Mouse (Mus musculus): ENCODE data around the gene Zfp800. TPM values are rescaled to one million over a fixed set of nuclear protein-coding genes. Genes with fewer than 3 reads are reported as not detected.

The Zfp800 gene
- total and polyA plus RNA-seq, 3 experiments, result 41.6 to 71.9 (median 43.2) TPM

GRCm38 (mm10) chr6:28215268-28215954 is 182.4 kb downstream of the Zfp800 start:
- peak overlapping the region; percentile 19 for H3K27ac ChIP-seq (ENCODE audit: control insufficient read depth, low read depth, low read length)
- no peaks in the 10 kb centered on the region for H3K27me3 ChIP-seq (ENCODE audit: control insufficient read depth in 1 of 2, insufficient read depth in 2 of 2, low read length in 2 of 2)
- H3K36me3 ChIP-seq (ENCODE audit: control insufficient read depth in 1 of 2, insufficient read depth in 2 of 2, low read length in 2 of 2), result peaks cover 0 to 11% of the 10 kb centered on the region in 2 experiments; a peak in 3 of 4 replicates
- peak overlapping the region; percentile 61 to 71 for H3K4me3 ChIP-seq (ENCODE audit: control insufficient read depth in 1 of 2, insufficient read depth in 1 of 2, low read depth in 2 of 2, low read length in 2 of 2)
- H3K9ac ChIP-seq (ENCODE audit: control insufficient read depth, low read depth, low read length, poor library complexity, severe bottlenecking), result peak overlapping the region; percentile 91
- no peaks in the 10 kb centered on the region for H3K9me3 ChIP-seq (replicated peaks; ENCODE audit: insufficient read depth, low read length)
- H3K79me2 ChIP-seq (ENCODE audit: control insufficient read depth, insufficient read depth, low read length, poor library complexity), result peaks cover 2% of the 10 kb centered on the region; the same call in 1 of the 2 replicates
- DNase-seq (ENCODE audit: low read depth, low spot score), result peak; percentile 69
- TF ChIP-seq ELF1 (IDR thresholded peaks at IDR 0.05; ENCODE audit: low read depth, low read length), result no peak
- no peak for TF ChIP-seq MAX (IDR thresholded peaks at IDR 0.05; ENCODE audit: low read length)
- TF ChIP-seq ZKSCAN1 (IDR thresholded peaks at IDR 0.05; ENCODE audit: low read depth, low read length), result no peak
- no peak for TF ChIP-seq UBTF (IDR thresholded peaks at IDR 0.05; ENCODE audit: borderline replicate concordance, insufficient read depth, low read depth, low read length)
- TF ChIP-seq HCFC1 (IDR thresholded peaks at IDR 0.05; ENCODE audit: low read depth, low read length), result no peak
- no peak for TF ChIP-seq E2F4 (IDR thresholded peaks at IDR 0.05; ENCODE audit: borderline replicate concordance, low read depth, low read length)
- TF ChIP-seq TBP (IDR thresholded peaks at IDR 0.05; ENCODE audit: low read depth, low read length), result no peak
- TF ChIP-seq TCF12 (IDR thresholded peaks at IDR 0.05; ENCODE audit: low read depth, low read length), result no peak
- TF ChIP-seq NELFE (IDR thresholded peaks at IDR 0.05; ENCODE audit: low read depth, low read length), result peak; percentile 41; the same call in 1 of the 2 replicates
- TF ChIP-seq GABPA (IDR thresholded peaks at IDR 0.05; ENCODE audit: low read depth, low read length), result no peak
- no peak for TF ChIP-seq TAL1 (IDR thresholded peaks at IDR 0.05; ENCODE audit: low read length)
- TF ChIP-seq POLR2A (IDR thresholded peaks at IDR 0.05; ENCODE audit: control insufficient read depth in 1 of 2, insufficient read depth in 1 of 2, low read depth in 1 of 2, low read length in 2 of 2, poor library complexity in 1 of 2), result peak in 1 of 2 experiments; percentile 69; a peak in 1 of 4 replicates
- no peak for TF ChIP-seq JUND (IDR thresholded peaks at IDR 0.05; ENCODE audit: low read depth, low read length)
- TF ChIP-seq MEF2A (IDR thresholded peaks at IDR 0.05; ENCODE audit: extremely low read depth, insufficient replicate concordance, low read depth, low read length, poor library complexity, severe bottlenecking), result no peak
- TF ChIP-seq RCOR1 (IDR thresholded peaks at IDR 0.05; ENCODE audit: low read depth, low read length), result no peak
- TF ChIP-seq ZNF384 (IDR thresholded peaks at IDR 0.05; ENCODE audit: low read depth, low read length), result no peak
- no peak for TF ChIP-seq USF2 (IDR thresholded peaks at IDR 0.05; ENCODE audit: borderline replicate concordance in 1 of 2, insufficient read depth in 1 of 2, low read depth in 1 of 2, low read length in 2 of 2)
- no peak for TF ChIP-seq POLR2AphosphoS5 (IDR thresholded peaks at IDR 0.05; ENCODE audit: borderline replicate concordance, low read depth, low read length)
- TF ChIP-seq SMC3 (IDR thresholded peaks at IDR 0.05; ENCODE audit: low read depth, low read length), result peak; percentile 17; the same call in 1 of the 2 replicates
- TF ChIP-seq USF1 (IDR thresholded peaks at IDR 0.05; ENCODE audit: low read depth, low read length), result no peak
- TF ChIP-seq ZC3H11A (IDR thresholded peaks at IDR 0.05; ENCODE audit: low read depth, low read length), result no peak
- no peak for TF ChIP-seq ZMIZ1 (IDR thresholded peaks at IDR 0.05; ENCODE audit: low read depth, low read length)
- TF ChIP-seq CHD1 (IDR thresholded peaks at IDR 0.05; ENCODE audit: low read depth, low read length), result no peak
- no peak for TF ChIP-seq MYB (IDR thresholded peaks at IDR 0.05; ENCODE audit: low read depth, low read length)
- TF ChIP-seq ETS1 (IDR thresholded peaks at IDR 0.05; ENCODE audit: low read depth, low read length), result no peak
- no peak for TF ChIP-seq KAT2A (conservative IDR thresholded peaks at IDR 0.05; ENCODE audit: low read depth, low read length)
- no peak for TF ChIP-seq NRF1 (IDR thresholded peaks at IDR 0.05; ENCODE audit: insufficient read depth, low read depth, low read length, poor library complexity, severe bottlenecking)
- no peak; the same call in 1 of the 2 replicates for TF ChIP-seq RAD21 (IDR thresholded peaks at IDR 0.05; ENCODE audit: low read depth, low read length)
- no peak for TF ChIP-seq GATA1 (IDR thresholded peaks at IDR 0.05; ENCODE audit: low read depth, low read length)
- TF ChIP-seq CTCF (IDR thresholded peaks at IDR 0.05 in 2 of 3, conservative IDR thresholded peaks at IDR 0.05 in 1 of 3; ENCODE audit: control insufficient read depth in 1 of 3, insufficient read depth in 1 of 3, low read depth in 2 of 3, low read length in 3 of 3, poor library complexity in 1 of 3, severe bottlenecking in 1 of 3), result peak in 2 of 3 experiments; percentile 33 to 63; a peak in 3 of 6 replicates
- no peak for TF ChIP-seq POLR2AphosphoS2 (IDR thresholded peaks at IDR 0.05; ENCODE audit: low read length)
- TF ChIP-seq SIN3A (IDR thresholded peaks at IDR 0.05; ENCODE audit: low read length), result no peak
- TF ChIP-seq MAFK (IDR thresholded peaks at IDR 0.05; ENCODE audit: borderline replicate concordance, low read depth, low read length), result no peak
- no peak for TF ChIP-seq MXI1 (IDR thresholded peaks at IDR 0.05; ENCODE audit: low read depth, low read length)
- TF ChIP-seq BHLHE40 (IDR thresholded peaks at IDR 0.05; ENCODE audit: borderline replicate concordance, low read depth, low read length), result no peak
- H3K4me1 ChIP-seq (ENCODE audit: control insufficient read depth in 1 of 2, insufficient read depth in 2 of 2, low read length in 2 of 2), result no peaks in the 10 kb centered on the region

Measured in MEL (cell line).